Mouse (Mus musculus): Measurements from ENCODE around the gene Krt16.

DNA sequence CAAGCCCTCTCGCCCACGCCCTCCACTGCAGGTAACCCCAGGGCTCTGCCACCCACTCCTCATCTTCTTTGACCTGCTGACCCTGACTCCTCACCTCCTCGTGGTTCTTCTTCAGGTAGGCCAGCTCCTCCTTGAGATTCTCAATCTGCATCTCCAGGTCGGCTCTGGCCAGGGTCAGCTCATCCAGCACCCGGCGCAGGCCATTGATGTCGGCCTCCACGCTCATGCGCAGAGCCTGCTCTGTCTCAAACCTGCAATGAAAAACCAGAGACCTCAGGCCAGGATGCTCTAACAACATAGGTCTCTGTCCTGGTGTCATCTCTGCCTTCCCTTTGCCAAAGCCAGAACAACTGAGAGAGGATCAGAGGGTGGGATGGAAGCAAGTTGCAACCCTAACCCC lies 10.4 kb upstream of the Krt16 start:
- TF ChIP-seq CTCF (IDR thresholded peaks at IDR 0.05; ENCODE audit: low read depth) (no peak), EP300 (IDR thresholded peaks at IDR 0.05; ENCODE audit: low read depth) (no peak)
